Mouse (Mus musculus) midbrain, embryonic 12.5 days (tissue): ENCODE data around the gene Dcst1. TPM values are rescaled to one million over a fixed set of nuclear protein-coding genes. Genes with fewer than 3 reads are reported as not detected.

Source experiments
- ATAC-seq: fragments of 200-750 bp; cut with Nextera tagmentation; 2 replicates; pipeline ENCODE4 v1.8.0; 2017; ENCODE audit warnings: low read depth, moderate TSS enrichment, moderate library complexity; ENCODE audit not compliant: low FRiP score
- H3K27ac ChIP-seq: fragments of 300-500 bp; sonication (generic); replicated peaks from 2 replicates; pipeline ENCODE4 v1.5.1; 2016; ENCODE audit warnings: mild to moderate bottlenecking
- H3K27me3 ChIP-seq: fragments of 300-500 bp; sonication (generic); 2 replicates; pipeline ENCODE4 v1.6.1; 2016; ENCODE audit warnings: mild to moderate bottlenecking
- H3K36me3 ChIP-seq: fragments of 300-500 bp; sonication (generic); 2 replicates; pipeline ENCODE4 v1.6.1; 2016
- H3K4me1 ChIP-seq: fragments of 300-500 bp; sonication (generic); 2 replicates; pipeline ENCODE4 v1.6.1; 2016
- H3K4me2 ChIP-seq: fragments of 300-500 bp; sonication (generic); replicated peaks from 2 replicates; pipeline ENCODE4 v1.6.1; 2016; ENCODE audit warnings: mild to moderate bottlenecking, moderate library complexity
- H3K4me3 ChIP-seq: fragments of 300-500 bp; sonication (generic); 2 replicates; pipeline ENCODE4 v1.5.1; 2016; ENCODE audit warnings: mild to moderate bottlenecking
- H3K9ac ChIP-seq: fragments of 300-500 bp; sonication (generic); replicated peaks from 2 replicates; pipeline ENCODE4 v1.6.1; 2016; ENCODE audit warnings: mild to moderate bottlenecking, moderate library complexity
- H3K9me3 ChIP-seq: fragments of 300-500 bp; sonication (generic); 2 replicates; pipeline ENCODE4 v1.6.1; 2016; ENCODE audit warnings: mild to moderate bottlenecking
- WGBS: fragments of 180-500 bp; shearing (Covaris S2); methylation state at CpG from one replicate; pipeline ENCODE4 v1.1.7; 2016; 5-methylcytosine and 5-hydroxymethylcytosine counted together
- polyA plus RNA-seq: library from polyadenylated mRNA; unstranded; fragments of >200 nt; fragmentation: Nextera tagmentation; extraction: Ambion mirVana; gene quantifications from 2 replicates; pipeline ENCODE4 v1.2.1, GENCODE M21; 2016

Dcst1 gene
- polyA plus RNA-seq, 1 experiment from 2014 or later: 0.20 TPM

- H3K36me3 ChIP-seq: peaks cover 17% of the 10 kb centered on the region
- H3K4me2 ChIP-seq: peak within 1 kb of the TSS; percentile 74
- H3K4me1 ChIP-seq: peaks cover 54% of the 10 kb centered on the region
- H3K9ac ChIP-seq: peak within 1 kb of the TSS; percentile 83
- H3K27ac ChIP-seq: peak within 1 kb of the TSS; percentile 84
- peak within 1 kb of the TSS; percentile 85 for H3K4me3 ChIP-seq
- peak; percentile 79 for ATAC-seq
- H3K27me3 ChIP-seq: peaks cover 35% of the 10 kb centered on the region
- no peaks in the 10 kb centered on the region for H3K9me3 ChIP-seq
- WGBS: under 1% methylated on average over 44 of the region's 44 CpGs
These were observed 27.1 kb downstream of the Dcst1 start, which contains the start of gene Efna4 for GRCm38 (mm10) chr3:89337721-89338578. Efna4 (minus strand) TSS chr3:89338028.

- no peaks in the 10 kb centered on the region for H3K9me3 ChIP-seq
- H3K4me1 ChIP-seq: peaks cover 61% of the 10 kb centered on the region
- peaks cover 41% of the 10 kb centered on the region for H3K27me3 ChIP-seq
These were observed 27.9 kb downstream of the Dcst1 start for GRCm38 (mm10) chr3:89337062-89337720.

GRCm38 (mm10) chr3:89336529-89336928 lies 28.5 kb downstream of the Dcst1 start:
- Histone ChIP-seq H3K27ac (peak overlapping the region; percentile 84), H3K4me2 (peak overlapping the region; percentile 74), H3K4me3 (peak overlapping the region; percentile 85), H3K9me3 (no peaks in the 10 kb centered on the region), H3K9ac (peak overlapping the region; percentile 83), H3K36me3 (peaks cover 18% of the 10 kb centered on the region), H3K4me1 (peaks cover 68% of the 10 kb centered on the region), H3K27me3 (peaks cover 43% of the 10 kb centered on the region)
- 6% methylated on average over 6 of the region's 6 CpGs for WGBS
- ATAC-seq: no peak

More at GRCm38 (mm10) chr3:89337062-89337720, 27.9 kb downstream of the Dcst1 start:
- WGBS: under 1% methylated on average over 21 of the region's 21 CpGs
- peak overlapping the region; percentile 74 for H3K4me2 ChIP-seq
- peak overlapping the region; percentile 85 for H3K4me3 ChIP-seq
- H3K9ac ChIP-seq: peak overlapping the region; percentile 83
- H3K27ac ChIP-seq: peak overlapping the region; percentile 84
- ATAC-seq: no peak
- H3K36me3 ChIP-seq: peaks cover 18% of the 10 kb centered on the region

- Histone ChIP-seq H3K4me3 (no peak overlapping the region), H3K9ac (0 out of 2 replicates have a peak overlapping the region, but pooled peaks have one; percentile 20), H3K9me3 (no peaks in the 10 kb centered on the region), H3K27ac (peak overlapping the region; percentile 16), H3K36me3 (peaks cover 18% of the 10 kb centered on the region), H3K4me1 (peaks cover 63% of the 10 kb centered on the region), H3K27me3 (peaks cover 60% of the 10 kb centered on the region), H3K4me2 (no peak overlapping the region)
- WGBS: 61% methylated on average over 11 of the region's 11 CpGs
- no peak for ATAC-seq
These were observed 32.0 kb downstream of the Dcst1 start for GRCm38 (mm10) chr3:89333053-89333452.

- H3K4me2 ChIP-seq: no peak overlapping the region
- 0 out of 2 replicates have a peak, but pooled peaks have one; percentile 14 for ATAC-seq
- 33% methylated on average over 12 of the region's 12 CpGs for WGBS
- H3K4me1 ChIP-seq: peaks cover 62% of the 10 kb centered on the region
- peak overlapping the region; percentile 16; the same call in 1 of the 2 replicates for H3K27ac ChIP-seq
- peaks cover 18% of the 10 kb centered on the region for H3K36me3 ChIP-seq
- H3K9me3 ChIP-seq: no peaks in the 10 kb centered on the region
- no peak overlapping the region for H3K4me3 ChIP-seq
- peaks cover 65% of the 10 kb centered on the region for H3K27me3 ChIP-seq
- no peak overlapping the region for H3K9ac ChIP-seq
These were observed 32.6 kb downstream of the Dcst1 start for GRCm38 (mm10) chr3:89332476-89332875.

GRCm38 (mm10) chr3:89332013-89332412 lies 33.0 kb downstream of the Dcst1 start:
- Histone ChIP-seq H3K27ac (peak overlapping the region; percentile 16; the same call in 1 of the 2 replicates), H3K27me3 (peaks cover 69% of the 10 kb centered on the region), H3K9ac (no peak overlapping the region), H3K36me3 (peaks cover 18% of the 10 kb centered on the region), H3K9me3 (no peaks in the 10 kb centered on the region), H3K4me3 (no peak overlapping the region), H3K4me1 (peaks cover 57% of the 10 kb centered on the region), H3K4me2 (no peak overlapping the region)
- 25% methylated on average over 10 of the region's 10 CpGs for WGBS
- no peak for ATAC-seq

- WGBS: 64% methylated on average over 13 of the region's 13 CpGs
- no peak overlapping the region for H3K9ac ChIP-seq
- no peak overlapping the region for H3K4me3 ChIP-seq
- H3K27ac ChIP-seq: no peak overlapping the region
- H3K27me3 ChIP-seq: peaks cover 69% of the 10 kb centered on the region
- no peaks in the 10 kb centered on the region for H3K9me3 ChIP-seq
- no peak for ATAC-seq
- no peak overlapping the region for H3K4me2 ChIP-seq
- peaks cover 18% of the 10 kb centered on the region for H3K36me3 ChIP-seq
- H3K4me1 ChIP-seq: peaks cover 52% of the 10 kb centered on the region
These were observed 33.5 kb downstream of the Dcst1 start for GRCm38 (mm10) chr3:89331561-89331960.

GRCm38 (mm10) chr3:89330948-89331347 lies 34.1 kb downstream of the Dcst1 start:
- Histone ChIP-seq H3K27ac (no peak overlapping the region), H3K9ac (no peak overlapping the region), H3K4me3 (no peak overlapping the region), H3K9me3 (no peaks in the 10 kb centered on the region), H3K4me2 (no peak overlapping the region), H3K27me3 (peaks cover 73% of the 10 kb centered on the region), H3K36me3 (peaks cover 18% of the 10 kb centered on the region), H3K4me1 (peaks cover 46% of the 10 kb centered on the region)
- ATAC-seq: 0 out of 2 replicates have a peak, but pooled peaks have one; percentile 16
- 16% methylated on average over 10 of the region's 10 CpGs for WGBS

GRCm38 (mm10) chr3:89330346-89330745 lies 34.7 kb downstream of the Dcst1 start:
- Histone ChIP-seq H3K9me3 (no peaks in the 10 kb centered on the region), H3K27me3 (peaks cover 71% of the 10 kb centered on the region), H3K27ac (no peak overlapping the region), H3K4me2 (no peak overlapping the region), H3K4me3 (no peak overlapping the region), H3K36me3 (peaks cover 18% of the 10 kb centered on the region), H3K9ac (no peak overlapping the region), H3K4me1 (peaks cover 41% of the 10 kb centered on the region)
- WGBS: 66% methylated on average over 3 of the region's 3 CpGs
- ATAC-seq: no peak

- Histone ChIP-seq H3K9ac (no peak overlapping the region), H3K27ac (no peak overlapping the region), H3K4me1 (peaks cover 39% of the 10 kb centered on the region), H3K4me2 (no peak overlapping the region), H3K9me3 (no peaks in the 10 kb centered on the region), H3K36me3 (peaks cover 6% of the 10 kb centered on the region), H3K4me3 (no peak overlapping the region), H3K27me3 (peaks cover 61% of the 10 kb centered on the region)
- no peak for ATAC-seq
- WGBS: 10% methylated on average over 4 of the region's 4 CpGs
These were observed 36.4 kb downstream of the Dcst1 start for GRCm38 (mm10) chr3:89328623-89329022.

- peaks cover 37% of the 10 kb centered on the region for H3K4me1 ChIP-seq
- no peaks in the 10 kb centered on the region for H3K36me3 ChIP-seq
- H3K9me3 ChIP-seq: no peaks in the 10 kb centered on the region
- peaks cover 62% of the 10 kb centered on the region for H3K27me3 ChIP-seq
- no peak overlapping the region for H3K4me3 ChIP-seq
- peak overlapping the region; percentile 43 for H3K27ac ChIP-seq
- WGBS: 58% methylated on average over 9 of the region's 9 CpGs
- H3K9ac ChIP-seq: no peak overlapping the region
- H3K4me2 ChIP-seq: no peak overlapping the region
- no peak for ATAC-seq
These were observed 37.6 kb downstream of the Dcst1 start for GRCm38 (mm10) chr3:89327371-89327870.

GRCm38 (mm10) chr3:89325882-89326281 lies 39.2 kb downstream of the Dcst1 start:
- Histone ChIP-seq H3K36me3 (no peaks in the 10 kb centered on the region), H3K27ac (no peak overlapping the region), H3K9ac (no peak overlapping the region), H3K4me3 (no peak overlapping the region), H3K9me3 (no peaks in the 10 kb centered on the region), H3K27me3 (peaks cover 71% of the 10 kb centered on the region), H3K4me1 (peaks cover 37% of the 10 kb centered on the region), H3K4me2 (no peak overlapping the region)
- ATAC-seq: no peak
- WGBS: 90% methylated on average over 8 of the region's 8 CpGs
